Mouse (Mus musculus) kidney, postnatal 0 days (tissue): ENCODE data around the gene Apoa1. TPM values are rescaled to one million over a fixed set of nuclear protein-coding genes. Genes with fewer than 3 reads are reported as not detected.
A peak's percentile ranks its signal among the peaks of the same experiment; 100 is the strongest.

Experiments used
- ATAC-seq: fragments of 200-750 bp; cut with Nextera tagmentation; replicated peaks from 2 replicates; pipeline ENCODE4 v1.8.0; 2017; ENCODE audit warnings: low read depth, moderate number of reproducible peaks, moderate TSS enrichment, moderate library complexity; ENCODE audit not compliant: low FRiP score
- DNase-seq: peaks from one replicate; pipeline ENCODE4 v3.0.0-alpha.2; 2016; ENCODE audit warnings: low spot score
- H3K27ac ChIP-seq: fragments of 300-500 bp; sonication (generic); 2 replicates; pipeline ENCODE4 v1.5.1; 2014; ENCODE audit warnings: mild to moderate bottlenecking
- H3K27me3 ChIP-seq: fragments of 300-500 bp; sonication (generic); 2 replicates; pipeline ENCODE4 v1.6.1; 2014; ENCODE audit warnings: low read length, mixed read lengths; ENCODE audit not compliant: insufficient read depth
- H3K36me3 ChIP-seq: fragments of 300-500 bp; sonication (generic); 2 replicates; pipeline ENCODE4 v1.6.1; 2014; ENCODE audit warnings: low read length, mixed read lengths; ENCODE audit not compliant: insufficient read depth
- H3K4me1 ChIP-seq: fragments of 300-500 bp; sonication (generic); replicated peaks from 2 replicates; pipeline ENCODE4 v1.6.1; 2014; ENCODE audit warnings: antibody characterized with exemption, low read length, mixed read lengths; ENCODE audit not compliant: insufficient read depth
- H3K4me2 ChIP-seq: fragments of 300-500 bp; sonication (generic); 2 replicates; pipeline ENCODE4 v1.6.1; 2014; ENCODE audit warnings: mild to moderate bottlenecking, low read length, moderate library complexity, mixed read lengths
- H3K4me3 ChIP-seq: fragments of 300-500 bp; sonication (generic); replicated peaks from 2 replicates; pipeline ENCODE4 v1.5.1; 2014; ENCODE audit warnings: low read depth, low read length
- H3K9ac ChIP-seq: fragments of 300-500 bp; sonication (generic); 2 replicates; pipeline ENCODE4 v1.6.1; 2014; ENCODE audit warnings: low read depth, low read length
- H3K9me3 ChIP-seq: fragments of 300-500 bp; sonication (generic); replicated peaks from 2 replicates; pipeline ENCODE4 v1.6.1; 2016; ENCODE audit warnings: low read length, inconsistent platforms, mixed read lengths
- CTCF ChIP-seq: IDR thresholded peaks from 2 replicates; pipeline ENCODE4 v1.5.1; 2016; ENCODE audit warnings: antibody characterized with exemption, low read depth, mild to moderate bottlenecking, moderate library complexity
- WGBS: fragments of 180-500 bp; shearing (Covaris S2); extraction: QIAGEN DNeasy Blood & Tissue Kit; methylation state at CpG from one replicate; pipeline ENCODE4 v1.1.7; 2014; 5-methylcytosine and 5-hydroxymethylcytosine counted together
- polyA plus RNA-seq: library from polyadenylated mRNA; unstranded; fragments of >200 nt; fragmentation: Nextera tagmentation; extraction: Ambion mirVana; gene quantifications from 2 replicates; pipeline ENCODE4 v1.2.1, GENCODE M21; 2015

Gene Apoa1
- polyA plus RNA-seq, 1 experiment from 2014 or later: 5.5 TPM

DNA sequence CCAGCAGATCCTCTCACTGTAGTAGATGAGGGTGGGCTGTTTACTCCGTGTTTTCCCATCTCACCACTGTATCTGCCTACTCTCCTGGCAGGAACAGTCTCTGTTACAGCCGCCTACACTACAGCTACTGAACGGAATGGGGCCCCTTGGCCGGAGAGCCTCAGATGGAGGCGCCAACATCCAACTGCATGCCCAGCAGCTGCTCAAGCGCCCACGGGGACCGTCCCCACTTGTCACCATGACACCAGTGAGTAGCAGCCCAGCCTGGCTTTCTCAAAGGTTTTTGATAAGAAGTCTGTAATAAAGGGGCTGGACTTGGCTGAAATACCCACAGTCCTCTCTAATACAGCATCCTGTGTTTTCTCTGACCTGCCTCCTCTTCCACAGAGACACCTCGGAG is 29.9 kb upstream of the Apoa1 start:
- no peak for TF ChIP-seq CTCF
- H3K9ac ChIP-seq: no peak overlapping the region
- H3K27ac ChIP-seq: no peak overlapping the region
- 90% methylated on average over 9 of the region's 9 CpGs for WGBS
- no peak for ATAC-seq
- no peak overlapping the region for H3K4me3 ChIP-seq
- peaks cover 71% of the 10 kb centered on the region for H3K36me3 ChIP-seq
- DNase-seq: no peak
- no peak overlapping the region for H3K4me2 ChIP-seq
- H3K9me3 ChIP-seq: no peaks in the 10 kb centered on the region
- no peaks in the 10 kb centered on the region for H3K27me3 ChIP-seq
- no peaks in the 10 kb centered on the region for H3K4me1 ChIP-seq

DNA sequence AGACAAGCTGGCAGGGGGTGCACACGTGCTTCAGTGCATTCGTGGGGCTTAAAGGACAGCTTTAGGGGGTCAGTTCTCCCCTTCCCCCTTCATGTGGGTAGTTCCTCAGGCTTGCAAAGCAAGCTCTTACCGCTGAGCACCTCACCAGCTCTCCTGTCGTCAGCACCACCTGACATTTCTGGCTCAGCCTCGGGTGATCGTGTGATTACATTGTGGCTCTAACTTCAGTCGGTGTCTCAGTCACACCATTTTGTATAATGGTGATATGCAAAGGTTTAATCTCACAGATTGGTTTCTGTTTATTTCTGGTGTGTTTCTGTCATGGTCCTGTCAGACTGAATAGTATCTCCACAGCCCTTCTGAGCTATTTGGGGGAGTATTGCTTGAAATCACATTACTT is 29.4 kb upstream of the Apoa1 start:
- TF ChIP-seq CTCF: no peak
- no peak overlapping the region for H3K27ac ChIP-seq
- H3K27me3 ChIP-seq: no peaks in the 10 kb centered on the region
- WGBS: 85% methylated on average over 7 of the region's 7 CpGs
- H3K4me2 ChIP-seq: no peak overlapping the region
- H3K4me1 ChIP-seq: no peaks in the 10 kb centered on the region
- no peak for ATAC-seq
- no peak overlapping the region for H3K4me3 ChIP-seq
- DNase-seq: no peak
- H3K9ac ChIP-seq: no peak overlapping the region
- H3K36me3 ChIP-seq: peaks cover 74% of the 10 kb centered on the region
- no peaks in the 10 kb centered on the region for H3K9me3 ChIP-seq

DNA sequence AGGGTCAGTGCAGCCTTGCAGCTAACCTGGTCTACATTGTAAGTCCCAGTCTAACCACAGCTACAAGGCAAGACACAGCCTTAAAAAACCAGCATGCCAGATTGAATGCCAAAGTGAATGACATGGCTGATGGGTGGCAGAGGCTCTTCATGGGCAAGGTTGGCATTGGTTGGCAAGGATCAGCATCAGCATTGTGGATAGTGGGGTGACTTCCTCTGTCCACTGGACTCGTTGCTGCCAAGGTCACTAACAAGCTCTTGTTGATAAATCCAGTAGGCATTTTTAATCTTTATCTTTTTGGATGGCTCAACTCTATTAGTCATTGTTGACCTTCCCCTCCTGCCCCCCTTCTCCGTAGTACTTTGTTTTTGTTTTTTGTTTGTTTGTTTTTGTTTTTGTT is 28.8 kb upstream of the Apoa1 start:
- no peak for TF ChIP-seq CTCF
- Histone ChIP-seq H3K9me3 (no peaks in the 10 kb centered on the region), H3K4me2 (no peak overlapping the region), H3K36me3 (peaks cover 76% of the 10 kb centered on the region), H3K9ac (no peak overlapping the region), H3K27ac (no peak overlapping the region), H3K4me1 (no peaks in the 10 kb centered on the region), H3K4me3 (no peak overlapping the region), H3K27me3 (no peaks in the 10 kb centered on the region)
- WGBS: 88% methylated on average over 2 of the region's 2 CpGs
- no peak for DNase-seq
- ATAC-seq: no peak

DNA sequence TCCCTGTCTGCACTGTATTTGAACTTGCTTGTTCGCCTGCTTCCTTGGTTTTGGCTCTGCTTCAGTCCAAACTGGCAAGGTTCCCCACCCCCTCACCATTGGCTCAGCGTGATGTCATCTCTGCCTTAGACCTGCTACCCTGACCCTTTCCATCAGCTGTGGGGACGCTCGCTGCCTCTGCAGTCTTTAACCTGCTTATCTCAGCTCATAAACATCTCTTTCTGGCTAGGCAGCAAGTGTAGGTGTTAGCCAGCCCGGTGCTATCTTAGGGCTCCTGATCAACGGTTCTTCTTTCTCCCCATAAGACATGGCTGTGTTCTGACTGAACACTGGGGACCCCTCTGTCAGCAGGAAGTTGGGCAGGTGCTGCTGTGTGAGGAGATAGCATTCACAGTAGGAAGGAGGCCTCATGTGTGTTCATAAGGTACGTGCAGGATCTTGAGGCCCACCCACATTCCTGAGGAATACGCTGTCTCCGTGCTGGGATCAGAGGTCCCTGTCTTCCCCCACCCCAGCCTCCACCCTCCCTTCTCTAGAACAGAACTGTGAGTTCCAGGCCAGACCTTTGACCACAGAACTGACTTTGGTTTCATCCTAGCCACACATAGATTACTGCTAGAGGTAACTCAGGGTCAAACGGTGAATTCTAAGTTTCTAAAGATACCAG is 21.4 kb upstream of the Apoa1 start:
- no peak for TF ChIP-seq CTCF
- Histone ChIP-seq H3K4me2 (no peak overlapping the region), H3K4me1 (no peaks in the 10 kb centered on the region), H3K9me3 (no peaks in the 10 kb centered on the region), H3K27ac (peak overlapping the region; percentile 47; the same call in 1 of the 2 replicates), H3K36me3 (peaks cover 53% of the 10 kb centered on the region), H3K27me3 (no peaks in the 10 kb centered on the region), H3K9ac (no peak overlapping the region), H3K4me3 (no peak overlapping the region)
- DNase-seq: peak; percentile 14
- WGBS: 52% methylated on average over 10 of the region's 10 CpGs
- peak; percentile 86 for ATAC-seq

DNA sequence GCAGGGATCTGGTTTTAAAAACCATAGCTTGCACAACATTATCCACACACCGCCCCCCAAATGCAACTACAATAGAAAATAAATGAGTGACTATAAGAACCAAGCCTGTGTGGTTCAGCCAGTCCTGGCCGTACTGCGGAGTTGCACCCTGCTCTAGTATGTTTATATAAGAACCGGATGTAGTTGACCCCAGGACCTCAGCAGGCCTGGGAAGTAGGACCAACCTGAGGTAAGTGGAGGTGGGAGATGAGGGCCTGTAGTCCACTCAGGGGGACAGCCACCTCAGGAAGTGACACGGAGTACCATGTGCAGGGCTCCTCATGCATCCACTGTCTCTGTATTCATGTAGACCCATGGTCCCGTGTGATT is 20.9 kb upstream of the Apoa1 start:
- no peak for TF ChIP-seq CTCF
- Histone ChIP-seq H3K4me1 (no peaks in the 10 kb centered on the region), H3K4me3 (no peak overlapping the region), H3K4me2 (no peak overlapping the region), H3K27me3 (no peaks in the 10 kb centered on the region), H3K27ac (no peak overlapping the region), H3K36me3 (peaks cover 56% of the 10 kb centered on the region), H3K9me3 (no peaks in the 10 kb centered on the region), H3K9ac (no peak overlapping the region)
- 0 out of 2 replicates have a peak, but pooled peaks have one; percentile 43 for ATAC-seq
- WGBS: 58% methylated on average over 6 of the region's 6 CpGs
- DNase-seq: no peak

DNA sequence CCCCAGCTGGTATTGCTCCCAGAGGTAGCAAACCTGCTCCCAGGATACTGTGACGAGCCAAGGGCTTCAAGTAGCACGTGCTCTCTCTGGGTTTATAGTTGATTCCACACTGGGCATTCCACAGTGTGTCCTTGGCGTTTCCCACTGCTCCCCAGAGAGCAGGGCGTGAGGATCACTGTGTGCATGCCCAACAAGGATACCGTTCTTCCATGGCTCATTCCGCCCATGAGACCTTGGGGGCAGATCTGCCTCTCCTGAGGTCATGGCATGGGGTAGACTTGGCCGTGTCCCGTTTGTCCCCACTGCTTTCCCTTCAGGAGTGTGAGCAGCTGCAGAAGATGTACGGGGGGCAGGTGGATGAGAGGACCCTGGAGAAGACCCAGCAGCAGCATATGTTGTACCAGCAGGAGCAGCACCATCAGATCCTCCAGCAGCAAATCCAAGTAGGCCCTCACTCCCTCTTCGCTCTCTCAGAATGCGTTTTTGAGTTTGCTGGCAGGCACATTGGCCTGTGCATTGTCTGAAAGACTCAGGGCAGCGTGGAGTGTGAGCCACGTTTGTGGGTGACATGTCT is 19.9 kb upstream of the Apoa1 start:
- no peak for TF ChIP-seq CTCF
- no peak for DNase-seq
- H3K4me3 ChIP-seq: no peak overlapping the region
- H3K9me3 ChIP-seq: no peaks in the 10 kb centered on the region
- H3K27me3 ChIP-seq: no peaks in the 10 kb centered on the region
- H3K4me1 ChIP-seq: no peaks in the 10 kb centered on the region
- WGBS: 85% methylated on average over 13 of the region's 13 CpGs
- ATAC-seq: no peak
- no peak overlapping the region for H3K9ac ChIP-seq
- H3K36me3 ChIP-seq: peaks cover 56% of the 10 kb centered on the region
- no peak overlapping the region for H3K27ac ChIP-seq
- no peak overlapping the region for H3K4me2 ChIP-seq
